Mouse (Mus musculus) heart, embryonic 13.5 days (tissue): ENCODE results near the gene Itgb2. TPM values are rescaled to one million over a fixed set of nuclear protein-coding genes. Genes with fewer than 3 reads are reported as not detected.

Source experiments
- ATAC-seq: fragments of 200-750 bp; cut with Nextera tagmentation; 2 replicates; pipeline ENCODE4 v1.8.0; 2017; ENCODE audit warnings: moderate TSS enrichment; ENCODE audit not compliant: insufficient number of reproducible peaks, low FRiP score, low TSS enrichment; ENCODE audit errors: extremely low read depth
- H3K27ac ChIP-seq: fragments of 300-500 bp; sonication (generic); replicated peaks from 2 replicates; pipeline ENCODE4 v1.5.1; 2015; ENCODE audit warnings: moderate library complexity, mild to moderate bottlenecking, inconsistent platforms
- H3K27me3 ChIP-seq: fragments of 300-500 bp; sonication (generic); replicated peaks from 2 replicates; pipeline ENCODE4 v1.6.1; 2015; ENCODE audit warnings: mild to moderate bottlenecking, inconsistent platforms
- H3K36me3 ChIP-seq: fragments of 300-500 bp; sonication (generic); 2 replicates; pipeline ENCODE4 v1.6.1; 2015; ENCODE audit warnings: mild to moderate bottlenecking, inconsistent platforms
- H3K4me1 ChIP-seq: fragments of 300-500 bp; sonication (generic); 2 replicates; pipeline ENCODE4 v1.6.1; 2015; ENCODE audit warnings: inconsistent platforms
- H3K4me2 ChIP-seq: fragments of 300-500 bp; sonication (generic); 2 replicates; pipeline ENCODE4 v1.6.1; 2015; ENCODE audit warnings: inconsistent platforms, mild to moderate bottlenecking, moderate library complexity
- H3K4me3 ChIP-seq: fragments of 300-500 bp; sonication (generic); 2 replicates; pipeline ENCODE4 v1.5.1; 2015; ENCODE audit warnings: moderate library complexity, mild to moderate bottlenecking, inconsistent platforms
- H3K9ac ChIP-seq: fragments of 300-500 bp; sonication (generic); 2 replicates; pipeline ENCODE4 v1.6.1; 2015; ENCODE audit warnings: inconsistent platforms, mild to moderate bottlenecking, moderate library complexity
- H3K9me3 ChIP-seq: fragments of 300-500 bp; sonication (generic); 2 replicates; pipeline ENCODE4 v1.6.1; 2016; ENCODE audit warnings: inconsistent platforms
- WGBS: fragments of 180-500 bp; shearing (Covaris S2); methylation state at CpG from one replicate; pipeline ENCODE4 v1.1.7; 2015; ENCODE audit warnings: mixed read lengths; 5-methylcytosine and 5-hydroxymethylcytosine counted together
- polyA plus RNA-seq: library from polyadenylated mRNA; unstranded; fragments of >200 nt; fragmentation: Nextera tagmentation; extraction: Ambion mirVana; gene quantifications from 2 replicates; pipeline ENCODE4 v1.2.1, GENCODE M21; 2015

Gene Itgb2
- polyA plus RNA-seq, 1 experiment from 2014 or later: 1.5 TPM

- H3K4me2 ChIP-seq: no peak overlapping the region
- no peak overlapping the region for H3K4me3 ChIP-seq
- H3K27me3 ChIP-seq: no peaks in the 10 kb centered on the region
- H3K36me3 ChIP-seq: peaks cover 90% of the 10 kb centered on the region
- H3K27ac ChIP-seq: peak overlapping the region; percentile 74; the same call in 1 of the 2 replicates
- 41% methylated on average over 6 of the region's 6 CpGs for WGBS
- H3K9me3 ChIP-seq: no peaks in the 10 kb centered on the region
- ATAC-seq: 0 out of 2 replicates have a peak, but pooled peaks have one; percentile 35
- H3K9ac ChIP-seq: peak overlapping the region; percentile 6; the same call in 1 of the 2 replicates
- peaks cover 52% of the 10 kb centered on the region for H3K4me1 ChIP-seq
Observed at GRCm38 (mm10) chr10:77590812-77591211, 60.8 kb downstream of the Itgb2 start.

DNA sequence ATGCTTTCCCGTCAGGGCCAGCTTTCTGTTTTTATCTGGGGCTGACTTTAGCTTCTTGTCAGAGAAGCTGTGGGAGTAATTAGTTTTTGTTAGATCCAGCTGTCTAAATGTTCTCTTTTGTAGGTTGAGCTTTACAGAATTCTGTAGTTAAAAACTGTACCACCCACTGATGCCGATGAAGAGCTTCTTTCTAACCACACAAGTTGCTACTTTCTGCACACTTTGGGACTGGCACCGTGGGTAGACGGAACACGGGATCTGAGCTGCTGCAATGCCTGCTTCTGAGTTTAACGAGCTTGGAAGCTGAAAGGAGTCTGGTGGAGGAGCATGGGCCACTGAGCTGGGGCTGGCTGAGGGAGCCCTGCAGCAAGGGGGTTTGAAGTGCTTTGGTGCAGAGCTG, 61.5 kb downstream of the Itgb2 start:
- Histone ChIP-seq H3K36me3 (peaks cover 91% of the 10 kb centered on the region), H3K27me3 (no peaks in the 10 kb centered on the region), H3K27ac (0 out of 2 replicates have a peak overlapping the region, but pooled peaks have one; percentile 17), H3K4me1 (peaks cover 46% of the 10 kb centered on the region), H3K4me3 (no peak overlapping the region), H3K4me2 (no peak overlapping the region), H3K9ac (peak overlapping the region; percentile 14; the same call in 1 of the 2 replicates), H3K9me3 (no peaks in the 10 kb centered on the region)
- no peak for ATAC-seq
- 74% methylated on average over 6 of the region's 6 CpGs for WGBS

- H3K9ac ChIP-seq: no peak overlapping the region
- H3K4me3 ChIP-seq: no peak overlapping the region
- H3K36me3 ChIP-seq: peaks cover 83% of the 10 kb centered on the region
- no peaks in the 10 kb centered on the region for H3K27me3 ChIP-seq
- 81% methylated on average over 2 of the region's 2 CpGs for WGBS
- no peaks in the 10 kb centered on the region for H3K9me3 ChIP-seq
- H3K27ac ChIP-seq: no peak overlapping the region
- ATAC-seq: no peak
- peaks cover 18% of the 10 kb centered on the region for H3K4me1 ChIP-seq
- no peak overlapping the region for H3K4me2 ChIP-seq
Observed at GRCm38 (mm10) chr10:77596060-77596459, 66.0 kb downstream of the Itgb2 start.

DNA sequence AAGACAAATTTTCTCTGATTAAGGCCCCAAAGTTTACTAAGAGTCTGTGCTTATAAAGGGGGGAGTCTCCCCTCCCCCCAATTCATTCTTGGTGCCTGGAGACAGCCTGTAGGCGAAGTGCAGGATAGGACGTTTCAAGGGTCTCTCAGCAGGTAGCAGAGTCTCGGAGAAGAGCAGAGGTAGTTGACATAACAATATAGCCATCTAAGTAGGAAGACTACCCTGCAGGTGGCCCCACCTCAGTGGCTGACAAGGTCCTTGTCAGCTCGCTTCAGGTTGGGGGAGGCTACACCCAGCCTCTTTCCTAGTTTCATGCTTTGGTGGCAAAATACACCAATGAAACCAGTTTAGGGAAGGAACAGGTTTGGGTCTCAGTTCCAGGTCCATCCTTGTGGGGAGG, 73.0 kb downstream of the Itgb2 start:
- Histone ChIP-seq H3K9ac (no peak overlapping the region), H3K9me3 (no peaks in the 10 kb centered on the region), H3K4me1 (peaks cover 42% of the 10 kb centered on the region), H3K27ac (no peak overlapping the region), H3K36me3 (peaks cover 24% of the 10 kb centered on the region), H3K4me2 (no peak overlapping the region), H3K4me3 (no peak overlapping the region), H3K27me3 (no peaks in the 10 kb centered on the region)
- WGBS: 61% methylated on average over 4 of the region's 4 CpGs
- no peak for ATAC-seq

GRCm38 (mm10) chr10:77604111-77604510, 74.1 kb downstream of the Itgb2 start:
- Histone ChIP-seq H3K9me3 (no peaks in the 10 kb centered on the region), H3K4me1 (peaks cover 38% of the 10 kb centered on the region), H3K4me3 (no peak overlapping the region), H3K4me2 (no peak overlapping the region), H3K27me3 (no peaks in the 10 kb centered on the region), H3K36me3 (peaks cover 21% of the 10 kb centered on the region), H3K9ac (no peak overlapping the region), H3K27ac (peak overlapping the region; percentile 98; the same call in 1 of the 2 replicates)
- 90% methylated on average over 6 of the region's 6 CpGs for WGBS
- no peak for ATAC-seq

GRCm38 (mm10) chr10:77604958-77605357, 74.9 kb downstream of the Itgb2 start:
- Histone ChIP-seq H3K9ac (no peak overlapping the region), H3K27me3 (no peaks in the 10 kb centered on the region), H3K4me1 (peaks cover 33% of the 10 kb centered on the region), H3K9me3 (no peaks in the 10 kb centered on the region), H3K4me2 (no peak overlapping the region; the same call in 1 of the 2 replicates), H3K36me3 (peaks cover 25% of the 10 kb centered on the region), H3K27ac (peak overlapping the region; percentile 98), H3K4me3 (no peak overlapping the region)
- 41% methylated on average over 5 of the region's 5 CpGs for WGBS
- ATAC-seq: no peak

DNA sequence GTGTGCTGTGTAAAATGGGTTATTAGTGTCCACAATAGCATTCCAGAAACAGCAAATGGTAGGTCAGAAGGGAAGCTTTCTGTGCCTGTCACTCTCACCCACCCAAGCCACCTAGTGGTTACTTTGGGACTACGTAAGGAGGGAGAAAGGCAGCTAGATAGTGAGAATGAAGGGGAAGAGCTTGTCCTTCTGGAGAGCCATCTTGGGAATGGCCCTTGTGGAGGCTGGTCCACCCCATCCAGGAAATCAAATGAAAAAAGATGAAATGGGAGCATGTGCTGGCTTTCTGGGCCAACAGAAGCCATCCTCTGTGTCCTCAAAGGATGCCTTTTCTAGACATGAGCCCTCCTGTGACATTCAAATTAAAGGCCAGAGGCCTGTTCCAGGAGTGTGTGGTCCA, 75.3 kb downstream of the Itgb2 start:
- Histone ChIP-seq H3K27ac (peak overlapping the region; percentile 98), H3K36me3 (peaks cover 26% of the 10 kb centered on the region), H3K4me1 (peaks cover 36% of the 10 kb centered on the region), H3K4me3 (peak overlapping the region; percentile 72), H3K4me2 (peak overlapping the region; percentile 97), H3K9ac (peak overlapping the region; percentile 92), H3K9me3 (no peaks in the 10 kb centered on the region), H3K27me3 (no peaks in the 10 kb centered on the region)
- no peak for ATAC-seq
- 10% methylated on average over 1 of the region's 1 CpGs for WGBS

GRCm38 (mm10) chr10:77605908-77606826, 76.1 kb downstream of the Itgb2 start, which contains the start of the genes Sumo3 and Gm49325:
TSS of gene Sumo3 (plus strand) at chr10:77606097.
TSS of gene Gm49325 (plus strand) at chr10:77606197.
- WGBS: 1% methylated on average over 113 of the region's 119 CpGs
- no peaks in the 10 kb centered on the region for H3K27me3 ChIP-seq
- peak; percentile 89 for ATAC-seq

DNA sequence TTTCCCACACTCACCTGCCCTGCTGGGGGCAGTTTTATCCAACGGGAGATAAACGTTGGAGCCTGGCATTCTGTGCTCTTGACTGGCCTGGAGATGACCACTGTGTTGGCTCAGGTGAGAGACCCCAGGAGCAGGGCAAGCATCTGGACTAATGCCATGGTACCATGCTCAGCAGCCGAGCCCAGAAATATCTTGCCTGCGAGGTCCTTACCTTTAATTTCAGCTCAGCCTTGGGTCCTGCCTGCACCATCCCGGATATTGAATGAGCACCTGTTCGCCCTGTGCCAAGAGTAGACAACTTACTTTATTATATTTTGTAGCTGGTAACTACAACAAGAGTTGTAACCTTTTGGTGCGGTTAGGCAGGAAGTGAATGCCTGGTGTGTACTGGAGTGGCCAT, 76.8 kb downstream of the Itgb2 start:
- peaks cover 41% of the 10 kb centered on the region for H3K36me3 ChIP-seq
- H3K4me3 ChIP-seq: peak overlapping the region; percentile 72
- peak overlapping the region; percentile 97 for H3K4me2 ChIP-seq
- WGBS: 32% methylated on average over 7 of the region's 7 CpGs
- H3K27me3 ChIP-seq: no peaks in the 10 kb centered on the region
- peak overlapping the region; percentile 98 for H3K27ac ChIP-seq
- ATAC-seq: no peak
- H3K4me1 ChIP-seq: peaks cover 37% of the 10 kb centered on the region
- H3K9ac ChIP-seq: peak overlapping the region; percentile 92
- no peaks in the 10 kb centered on the region for H3K9me3 ChIP-seq

More at GRCm38 (mm10) chr10:77605908-77606826, 76.1 kb downstream of the Itgb2 start, which contains the start of the genes Sumo3 and Gm49325:
- peak within 1 kb of the TSS; percentile 97 for H3K4me2 ChIP-seq
- H3K27ac ChIP-seq: peak within 1 kb of the TSS; percentile 98
- no peaks in the 10 kb centered on the region for H3K9me3 ChIP-seq
- H3K36me3 ChIP-seq: peaks cover 34% of the 10 kb centered on the region
- peaks cover 37% of the 10 kb centered on the region for H3K4me1 ChIP-seq
- peak within 1 kb of the TSS; percentile 72 for H3K4me3 ChIP-seq
- H3K9ac ChIP-seq: peak within 1 kb of the TSS; percentile 92

DNA sequence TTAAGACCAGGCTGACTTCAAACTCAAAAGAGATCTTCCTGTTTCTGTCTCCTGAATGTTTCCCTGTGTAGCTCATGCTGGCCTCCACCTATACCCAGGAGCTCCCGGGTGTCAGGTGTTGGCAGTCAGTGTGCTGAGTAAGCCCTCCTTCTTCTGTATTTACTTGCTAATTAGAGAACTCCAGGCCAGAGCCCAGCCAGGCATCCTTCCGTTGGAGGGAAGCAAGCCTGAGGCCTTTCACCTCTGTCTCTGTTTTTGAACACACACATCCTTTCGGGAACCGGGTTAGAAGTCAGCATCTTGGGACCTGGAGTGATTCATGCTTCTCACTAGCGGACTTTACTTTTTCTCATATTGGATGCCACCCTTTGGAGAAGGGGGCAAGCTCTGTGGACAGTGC, 77.4 kb downstream of the Itgb2 start:
- Histone ChIP-seq H3K4me3 (peak overlapping the region; percentile 72), H3K9me3 (no peaks in the 10 kb centered on the region), H3K27me3 (no peaks in the 10 kb centered on the region), H3K9ac (peak overlapping the region; percentile 92), H3K4me1 (peaks cover 37% of the 10 kb centered on the region), H3K27ac (no peak overlapping the region), H3K36me3 (peaks cover 46% of the 10 kb centered on the region), H3K4me2 (peak overlapping the region; percentile 97)
- WGBS: 58% methylated on average over 5 of the region's 5 CpGs
- ATAC-seq: no peak

- WGBS: 93% methylated on average over 8 of the region's 8 CpGs
- Histone ChIP-seq H3K4me1 (peaks cover 43% of the 10 kb centered on the region), H3K27me3 (no peaks in the 10 kb centered on the region), H3K27ac (no peak overlapping the region), H3K36me3 (peaks cover 55% of the 10 kb centered on the region), H3K4me3 (no peak overlapping the region), H3K4me2 (no peak overlapping the region), H3K9me3 (no peaks in the 10 kb centered on the region), H3K9ac (no peak overlapping the region)
- ATAC-seq: no peak
Observed at GRCm38 (mm10) chr10:77608589-77608988, 78.5 kb downstream of the Itgb2 start.
